Mouse (Mus musculus) stomach, embryonic 16.5 days (tissue): ENCODE measurements at regions not wholly inside any gene's neighbourhood (a gene's known extent, or its start where the extent isn't known, plus 50 kb on each side); places are given as distances from the start of the nearest gene placed in this dataset.
"Not testable (repeated sequence)": the region's sequence is repeated elsewhere in the genome, so short reads cannot be mapped to it uniquely, and the experiment has no call there.

Source experiments
- ATAC-seq: fragments of 200-750 bp; cut with Nextera tagmentation; 2 replicates; pipeline ENCODE4 v1.8.0; 2017; ENCODE audit warnings: moderate number of reproducible peaks, moderate TSS enrichment; ENCODE audit not compliant: insufficient read depth, low FRiP score
- H3K27ac ChIP-seq: fragments of 300-500 bp; sonication (generic); 2 replicates; pipeline ENCODE4 v1.5.1; 2014; ENCODE audit warnings: low read length
- H3K27me3 ChIP-seq: fragments of 300-500 bp; sonication (generic); 2 replicates; pipeline ENCODE4 v1.6.1; 2014; ENCODE audit warnings: low read length, control low read depth, mixed read lengths; ENCODE audit not compliant: control insufficient read depth, insufficient read depth
- H3K36me3 ChIP-seq: fragments of 300-500 bp; sonication (generic); 2 replicates; pipeline ENCODE4 v1.6.1; 2014; ENCODE audit warnings: low read length; ENCODE audit not compliant: control insufficient read depth, insufficient read depth
- H3K4me1 ChIP-seq: fragments of 300-500 bp; sonication (generic); 2 replicates; pipeline ENCODE4 v1.6.1; 2014; ENCODE audit warnings: low read length, control low read depth, mixed read lengths; ENCODE audit not compliant: control insufficient read depth, insufficient read depth
- H3K4me2 ChIP-seq: fragments of 300-500 bp; sonication (generic); 2 replicates; pipeline ENCODE4 v1.6.1; 2014; ENCODE audit warnings: low read depth, low read length, mixed read lengths
- H3K4me3 ChIP-seq: fragments of 300-500 bp; sonication (generic); replicated peaks from 2 replicates; pipeline ENCODE4 v1.5.1; 2014; ENCODE audit warnings: mild to moderate bottlenecking, low read length
- H3K9ac ChIP-seq: fragments of 300-500 bp; sonication (generic); 2 replicates; pipeline ENCODE4 v1.6.1; 2014; ENCODE audit warnings: low read length
- H3K9me3 ChIP-seq: fragments of 300-500 bp; sonication (generic); replicated peaks from 2 replicates; pipeline ENCODE4 v1.6.1; 2016; ENCODE audit warnings: low read length, control low read depth; ENCODE audit not compliant: control insufficient read depth
- WGBS: fragments of 180-500 bp; shearing (Covaris S2); extraction: QIAGEN DNeasy Blood & Tissue Kit; methylation state at CpG from one replicate; pipeline ENCODE4 v1.1.7; 2014; 5-methylcytosine and 5-hydroxymethylcytosine counted together

DNA sequence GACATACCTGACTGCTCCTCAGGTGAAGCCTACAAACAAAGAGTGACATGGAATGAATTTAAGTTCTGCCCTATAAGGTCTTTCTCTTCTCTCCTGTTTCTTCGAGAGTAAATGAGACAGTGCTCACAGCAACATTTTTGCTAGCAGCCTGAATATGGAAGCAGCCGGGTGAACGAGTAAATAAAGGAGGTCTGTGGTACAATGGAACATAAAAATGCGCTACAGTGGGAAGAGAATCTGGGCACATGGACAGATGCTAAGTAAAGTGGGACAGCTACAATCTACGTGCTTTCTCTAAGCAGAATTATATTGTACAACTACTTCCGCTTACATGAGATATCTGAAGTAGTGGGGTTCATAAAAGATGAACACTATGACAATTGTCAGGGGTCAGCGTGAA is 225.2 kb downstream of the Utp18 start:
- H3K36me3 ChIP-seq: no peaks in the 10 kb centered on the region
- H3K9me3 ChIP-seq: no peaks in the 10 kb centered on the region
- H3K9ac ChIP-seq: no peak overlapping the region
- no peaks in the 10 kb centered on the region for H3K27me3 ChIP-seq
- H3K27ac ChIP-seq: no peak overlapping the region
- no peaks in the 10 kb centered on the region for H3K4me1 ChIP-seq
- no peak overlapping the region for H3K4me2 ChIP-seq
- no peak for ATAC-seq
- 84% methylated on average over 7 of the region's 7 CpGs for WGBS
- no peak overlapping the region for H3K4me3 ChIP-seq

DNA sequence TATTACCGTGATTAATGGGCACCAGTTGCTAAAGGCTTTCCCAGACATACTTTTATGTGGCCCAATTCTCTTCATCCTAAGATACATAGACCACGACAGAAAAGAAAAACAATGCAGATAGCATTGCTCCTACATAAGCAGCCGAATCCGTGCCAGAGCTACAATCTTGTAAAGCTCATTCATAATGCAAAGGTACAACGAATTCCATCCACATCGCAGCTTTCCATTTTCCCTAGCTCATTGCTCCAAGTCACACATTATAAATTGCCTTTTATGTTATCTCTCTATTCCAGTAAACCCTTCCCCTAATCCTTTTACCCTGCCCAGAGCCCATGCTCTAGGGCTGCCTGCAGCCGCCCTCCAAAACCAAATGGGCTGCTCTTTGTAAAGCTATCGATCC is 226.8 kb downstream of the Utp18 start:
- WGBS: 55% methylated on average over 8 of the region's 8 CpGs
- Histone ChIP-seq H3K4me2 (no peak overlapping the region), H3K27ac (no peak overlapping the region), H3K27me3 (no peaks in the 10 kb centered on the region), H3K9me3 (no peaks in the 10 kb centered on the region), H3K36me3 (no peaks in the 10 kb centered on the region), H3K4me1 (no peaks in the 10 kb centered on the region), H3K4me3 (no peak overlapping the region), H3K9ac (no peak overlapping the region)
- ATAC-seq: no peak

DNA sequence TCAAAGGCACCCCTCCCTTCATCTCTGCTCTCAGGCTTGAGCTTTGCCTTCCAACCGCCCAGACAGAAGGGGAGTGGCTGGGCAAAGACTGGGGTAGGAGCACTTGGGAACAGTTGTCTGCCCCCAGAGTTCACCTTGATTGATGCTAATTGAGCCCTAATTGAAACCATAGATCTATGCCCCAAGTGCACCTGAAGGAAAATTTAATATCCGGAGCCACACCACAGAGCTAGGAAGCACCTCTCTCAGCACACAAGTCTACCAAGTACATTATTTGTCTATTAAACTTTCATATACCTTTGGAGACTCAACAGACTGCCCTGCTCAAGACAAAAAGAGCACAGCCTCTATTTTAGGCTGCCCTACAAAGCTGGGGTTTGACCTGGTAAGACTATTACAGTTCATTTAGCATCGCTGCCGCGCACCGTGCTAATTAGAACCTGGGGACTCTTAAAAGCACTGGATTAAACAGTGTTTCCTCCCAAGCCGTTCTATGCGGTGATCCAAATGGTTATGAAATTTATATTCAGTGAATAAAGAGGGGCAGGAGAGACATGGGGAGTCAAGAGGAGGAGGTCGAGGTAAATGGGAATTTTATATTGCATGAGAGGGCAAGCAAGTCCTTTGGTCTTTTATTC is 229.8 kb downstream of the Utp18 start:
- H3K36me3 ChIP-seq: no peaks in the 10 kb centered on the region
- no peak for ATAC-seq
- H3K9me3 ChIP-seq: no peaks in the 10 kb centered on the region
- H3K4me1 ChIP-seq: no peaks in the 10 kb centered on the region
- H3K4me3 ChIP-seq: no peak overlapping the region
- H3K4me2 ChIP-seq: no peak overlapping the region
- WGBS: 85% methylated on average over 9 of the region's 9 CpGs
- H3K9ac ChIP-seq: no peak overlapping the region
- no peak overlapping the region for H3K27ac ChIP-seq
- H3K27me3 ChIP-seq: no peaks in the 10 kb centered on the region

DNA sequence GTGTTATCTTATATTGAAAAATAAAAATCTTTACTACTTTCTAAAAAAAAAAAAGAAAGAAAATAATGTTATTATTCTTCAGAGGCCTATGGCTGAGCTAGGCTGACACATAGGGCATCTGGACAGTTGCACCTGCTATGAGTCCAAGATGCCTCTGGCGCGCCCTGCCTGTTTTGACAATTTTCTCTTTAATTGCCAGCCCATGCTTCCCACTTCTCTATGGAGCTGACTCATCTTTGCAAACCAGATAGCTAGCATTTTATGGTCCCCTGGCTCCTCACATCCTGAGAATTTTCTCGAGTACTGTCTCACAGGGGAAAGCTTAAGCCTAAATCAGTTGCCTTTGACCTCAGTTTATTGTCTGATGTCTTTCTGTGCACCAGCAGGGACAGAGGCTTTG is 232.2 kb downstream of the Utp18 start:
- Histone ChIP-seq H3K4me3 (no peak overlapping the region), H3K4me2 (no peak overlapping the region), H3K36me3 (no peaks in the 10 kb centered on the region), H3K9me3 (no peaks in the 10 kb centered on the region), H3K27me3 (no peaks in the 10 kb centered on the region), H3K27ac (no peak overlapping the region), H3K9ac (no peak overlapping the region), H3K4me1 (no peaks in the 10 kb centered on the region)
- 87% methylated on average over 3 of the region's 3 CpGs for WGBS
- no peak for ATAC-seq

DNA sequence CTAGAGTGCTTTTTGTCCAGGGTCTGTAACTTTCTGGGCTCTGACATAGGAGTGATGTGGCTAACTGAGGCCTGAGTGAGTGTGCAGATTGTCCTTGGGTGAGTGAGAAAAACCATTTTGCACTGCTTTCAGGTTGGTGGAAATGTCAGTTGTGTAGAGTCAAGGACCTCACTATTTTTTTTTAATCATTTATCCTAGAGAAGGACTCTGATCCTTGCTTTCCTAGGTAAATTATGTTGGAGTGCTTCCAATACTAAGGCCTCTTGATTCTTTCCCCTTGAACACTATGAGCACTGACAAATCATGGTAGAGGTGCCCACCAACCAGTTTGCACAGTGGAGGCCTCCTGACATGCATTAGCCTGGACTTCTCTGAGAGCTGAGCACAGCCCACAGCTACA is 233.6 kb downstream of the Utp18 start:
- not testable (repeated sequence) for H3K4me2 ChIP-seq, H3K9ac ChIP-seq, H3K27me3 ChIP-seq, H3K9me3 ChIP-seq, ATAC-seq, H3K27ac ChIP-seq, H3K36me3 ChIP-seq, H3K4me1 ChIP-seq, H3K4me3 ChIP-seq
